Mouse (Mus musculus): ENCODE measurements around the gene Sh3bp5. TPM values are rescaled to one million over a fixed set of nuclear protein-coding genes. Genes with fewer than 3 reads are reported as not detected.

Sh3bp5 gene
- total and polyA plus RNA-seq, 3 experiments, result 27.0 to 58.3 (median 51.0) TPM

- Histone ChIP-seq H3K4me3 (no peak overlapping the region), H3K79me2 (replicated peaks; ENCODE audit: control insufficient read depth, insufficient read depth, low read length) (no peaks in the 10 kb centered on the region), H3K9ac (ENCODE audit: low read depth, low read length) (no peak overlapping the region), H3K36me3 (ENCODE audit: control insufficient read depth, insufficient read depth, low read length) (peaks cover 4% of the 10 kb centered on the region), H3K27me3 (ENCODE audit: control insufficient read depth, insufficient read depth, low read length) (no peaks in the 10 kb centered on the region), H3K4me1 (ENCODE audit: control insufficient read depth, insufficient read depth, low read length) (peaks cover 34% of the 10 kb centered on the region), H3K27ac (no peak overlapping the region)
- peak in 1 of 2 experiments; percentile 20 for DNase-seq
- intact Hi-C loops (cut with DNase I), result no loop called here
- 90% methylated on average over 11 of the region's 11 CpGs for WGBS
- TF ChIP-seq EP300 (IDR thresholded peaks at IDR 0.05; ENCODE audit: insufficient read depth, low read depth, low read length), result no peak
- no peak for TF ChIP-seq POLR2A (IDR thresholded peaks at IDR 0.05; ENCODE audit: insufficient read depth, low read depth, low read length)
- no peak for TF ChIP-seq CTCF (IDR thresholded peaks at IDR 0.05)
Measured at GRCm38 (mm10) chr14:31383470-31384050, 52.3 kb downstream of the Sh3bp5 start.

- peak in 1 of 2 experiments; percentile 25 for DNase-seq
- WGBS, result 80% methylated on average over 8 of the region's 8 CpGs
- TF ChIP-seq POLR2A (IDR thresholded peaks at IDR 0.05; ENCODE audit: insufficient read depth, low read depth, low read length), result no peak
- no peak for TF ChIP-seq EP300 (IDR thresholded peaks at IDR 0.05; ENCODE audit: insufficient read depth, low read depth, low read length)
- no peak for TF ChIP-seq CTCF (IDR thresholded peaks at IDR 0.05)
- Histone ChIP-seq H3K27me3 (ENCODE audit: control insufficient read depth, insufficient read depth, low read length) (no peaks in the 10 kb centered on the region), H3K79me2 (replicated peaks; ENCODE audit: control insufficient read depth, insufficient read depth, low read length) (no peaks in the 10 kb centered on the region), H3K36me3 (ENCODE audit: control insufficient read depth, insufficient read depth, low read length) (peaks cover 4% of the 10 kb centered on the region), H3K27ac (no peak overlapping the region), H3K9ac (ENCODE audit: low read depth, low read length) (no peak overlapping the region), H3K4me1 (ENCODE audit: control insufficient read depth, insufficient read depth, low read length) (peaks cover 23% of the 10 kb centered on the region), H3K4me3 (no peak overlapping the region)
- intact Hi-C loops (cut with DNase I), result no loop called here
Measured at GRCm38 (mm10) chr14:31382276-31382675, 53.6 kb downstream of the Sh3bp5 start.

- WGBS, result 84% methylated on average over 3 of the region's 3 CpGs
- H3K79me2 ChIP-seq (replicated peaks; ENCODE audit: control insufficient read depth, insufficient read depth, low read length), result no peaks in the 10 kb centered on the region
- DNase-seq, result no peak
- intact Hi-C loops (cut with DNase I), result no loop called here
- H3K36me3 ChIP-seq (ENCODE audit: control insufficient read depth, insufficient read depth, low read length), result no peaks in the 10 kb centered on the region
- H3K27ac ChIP-seq, result no peak overlapping the region
- TF ChIP-seq CTCF (IDR thresholded peaks at IDR 0.05) (no peak), EP300 (IDR thresholded peaks at IDR 0.05; ENCODE audit: insufficient read depth, low read depth, low read length) (no peak), POLR2A (IDR thresholded peaks at IDR 0.05; ENCODE audit: insufficient read depth, low read depth, low read length) (no peak)
- H3K27me3 ChIP-seq (ENCODE audit: control insufficient read depth, insufficient read depth, low read length), result no peaks in the 10 kb centered on the region
- no peak overlapping the region for H3K4me3 ChIP-seq
- H3K9ac ChIP-seq (ENCODE audit: low read depth, low read length), result no peak overlapping the region
- no peaks in the 10 kb centered on the region for H3K4me1 ChIP-seq (ENCODE audit: control insufficient read depth, insufficient read depth, low read length)
Measured at GRCm38 (mm10) chr14:31376331-31376730, 59.5 kb downstream of the Sh3bp5 start.

- Histone ChIP-seq H3K4me1 (ENCODE audit: control insufficient read depth, insufficient read depth, low read length) (no peaks in the 10 kb centered on the region), H3K4me3 (no peak overlapping the region), H3K27me3 (ENCODE audit: control insufficient read depth, insufficient read depth, low read length) (no peaks in the 10 kb centered on the region), H3K9ac (ENCODE audit: low read depth, low read length) (no peak overlapping the region), H3K79me2 (replicated peaks; ENCODE audit: control insufficient read depth, insufficient read depth, low read length) (no peaks in the 10 kb centered on the region), H3K36me3 (ENCODE audit: control insufficient read depth, insufficient read depth, low read length) (0 out of 2 replicates have a peak, but pooled peaks cover 2% of the 10 kb centered on the region), H3K27ac (no peak overlapping the region)
- intact Hi-C loops (cut with DNase I), result no loop called here
- TF ChIP-seq CTCF (IDR thresholded peaks at IDR 0.05) (no peak), EP300 (IDR thresholded peaks at IDR 0.05; ENCODE audit: insufficient read depth, low read depth, low read length) (no peak), POLR2A (IDR thresholded peaks at IDR 0.05; ENCODE audit: insufficient read depth, low read depth, low read length) (no peak)
- no peak for DNase-seq
- 86% methylated on average over 6 of the region's 6 CpGs for WGBS
Measured at GRCm38 (mm10) chr14:31374390-31374789, 61.5 kb downstream of the Sh3bp5 start.

GRCm38 (mm10) chr14:31369377-31369776 is 66.5 kb downstream of the Sh3bp5 start:
- Histone ChIP-seq H3K27me3 (ENCODE audit: control insufficient read depth, insufficient read depth, low read length) (no peaks in the 10 kb centered on the region), H3K79me2 (replicated peaks; ENCODE audit: control insufficient read depth, insufficient read depth, low read length) (no peaks in the 10 kb centered on the region), H3K9ac (ENCODE audit: low read depth, low read length) (no peak overlapping the region), H3K36me3 (ENCODE audit: control insufficient read depth, insufficient read depth, low read length) (0 out of 2 replicates have a peak, but pooled peaks cover 3% of the 10 kb centered on the region), H3K27ac (no peak overlapping the region), H3K4me1 (ENCODE audit: control insufficient read depth, insufficient read depth, low read length) (no peaks in the 10 kb centered on the region), H3K4me3 (no peak overlapping the region)
- intact Hi-C loops (cut with DNase I), result no loop called here
- no peak for DNase-seq
- WGBS, result 57% methylated on average over 3 of the region's 3 CpGs
- TF ChIP-seq POLR2A (IDR thresholded peaks at IDR 0.05; ENCODE audit: insufficient read depth, low read depth, low read length), result no peak
- TF ChIP-seq EP300 (IDR thresholded peaks at IDR 0.05; ENCODE audit: insufficient read depth, low read depth, low read length), result no peak
- no peak for TF ChIP-seq CTCF (IDR thresholded peaks at IDR 0.05)

GRCm38 (mm10) chr14:31367951-31368350 is 67.9 kb downstream of the Sh3bp5 start:
- H3K4me3 ChIP-seq, result no peak overlapping the region
- no peaks in the 10 kb centered on the region for H3K27me3 ChIP-seq (ENCODE audit: control insufficient read depth, insufficient read depth, low read length)
- intact Hi-C loops (cut with DNase I), result no loop called here
- TF ChIP-seq CTCF (IDR thresholded peaks at IDR 0.05), result no peak
- TF ChIP-seq POLR2A (IDR thresholded peaks at IDR 0.05; ENCODE audit: insufficient read depth, low read depth, low read length), result no peak
- TF ChIP-seq EP300 (IDR thresholded peaks at IDR 0.05; ENCODE audit: insufficient read depth, low read depth, low read length), result no peak
- H3K27ac ChIP-seq, result no peak overlapping the region
- WGBS, result 91% methylated on average over 7 of the region's 7 CpGs
- H3K79me2 ChIP-seq (replicated peaks; ENCODE audit: control insufficient read depth, insufficient read depth, low read length), result no peaks in the 10 kb centered on the region
- no peak for DNase-seq
- no peaks in the 10 kb centered on the region for H3K4me1 ChIP-seq (ENCODE audit: control insufficient read depth, insufficient read depth, low read length)
- H3K9ac ChIP-seq (ENCODE audit: low read depth, low read length), result no peak overlapping the region
- H3K36me3 ChIP-seq (ENCODE audit: control insufficient read depth, insufficient read depth, low read length), result peaks cover 6% of the 10 kb centered on the region

Data from heart, adult 2 months (tissue).